Mouse (Mus musculus) embryonic facial prominence, embryonic 15.5 days (tissue): ENCODE results near the gene Gpr142. TPM values are rescaled to one million over a fixed set of nuclear protein-coding genes. Genes with fewer than 3 reads are reported as not detected.
A peak's percentile ranks its signal among the peaks of the same experiment; 100 is the strongest.

Experiments
- ATAC-seq: fragments of 200-750 bp; cut with Nextera tagmentation; 2 replicates; pipeline ENCODE4 v1.8.0; 2017; ENCODE audit warnings: low read depth, moderate TSS enrichment; ENCODE audit not compliant: insufficient number of reproducible peaks, low FRiP score, low TSS enrichment
- H3K27ac ChIP-seq: fragments of 300-500 bp; sonication (generic); replicated peaks from 2 replicates; pipeline ENCODE4 v1.5.1; 2015; ENCODE audit warnings: mild to moderate bottlenecking, inconsistent platforms
- H3K27me3 ChIP-seq: fragments of 300-500 bp; sonication (generic); 2 replicates; pipeline ENCODE4 v1.6.1; 2015; ENCODE audit warnings: inconsistent platforms
- H3K36me3 ChIP-seq: fragments of 300-500 bp; sonication (generic); 2 replicates; pipeline ENCODE4 v1.6.1; 2015; ENCODE audit warnings: mild to moderate bottlenecking, inconsistent platforms
- H3K4me1 ChIP-seq: fragments of 300-500 bp; sonication (generic); 2 replicates; pipeline ENCODE4 v1.6.1; 2015; ENCODE audit warnings: inconsistent platforms
- H3K4me2 ChIP-seq: fragments of 300-500 bp; sonication (generic); replicated peaks from 2 replicates; pipeline ENCODE4 v1.6.1; 2015; ENCODE audit warnings: mild to moderate bottlenecking, inconsistent platforms
- H3K4me3 ChIP-seq: fragments of 300-500 bp; sonication (generic); replicated peaks from 2 replicates; pipeline ENCODE4 v1.5.1; 2015; ENCODE audit warnings: mild to moderate bottlenecking, inconsistent platforms
- H3K9ac ChIP-seq: fragments of 300-500 bp; sonication (generic); 2 replicates; pipeline ENCODE4 v1.6.1; 2015; ENCODE audit warnings: inconsistent platforms
- H3K9me3 ChIP-seq: fragments of 300-500 bp; sonication (generic); replicated peaks from 2 replicates; pipeline ENCODE4 v1.6.1; 2016; ENCODE audit warnings: inconsistent platforms
- WGBS: fragments of 180-500 bp; shearing (Covaris S2); methylation state at CpG from one replicate; pipeline ENCODE4 v1.1.7; 2015; 5-methylcytosine and 5-hydroxymethylcytosine counted together
- polyA plus RNA-seq: library from polyadenylated mRNA; unstranded; fragments of >200 nt; fragmentation: Nextera tagmentation; extraction: Ambion mirVana; gene quantifications from 2 replicates; pipeline ENCODE4 v1.2.1, GENCODE M21; 2015

Gpr142 gene
- polyA plus RNA-seq, 1 experiment from 2014 or later: not detected

DNA sequence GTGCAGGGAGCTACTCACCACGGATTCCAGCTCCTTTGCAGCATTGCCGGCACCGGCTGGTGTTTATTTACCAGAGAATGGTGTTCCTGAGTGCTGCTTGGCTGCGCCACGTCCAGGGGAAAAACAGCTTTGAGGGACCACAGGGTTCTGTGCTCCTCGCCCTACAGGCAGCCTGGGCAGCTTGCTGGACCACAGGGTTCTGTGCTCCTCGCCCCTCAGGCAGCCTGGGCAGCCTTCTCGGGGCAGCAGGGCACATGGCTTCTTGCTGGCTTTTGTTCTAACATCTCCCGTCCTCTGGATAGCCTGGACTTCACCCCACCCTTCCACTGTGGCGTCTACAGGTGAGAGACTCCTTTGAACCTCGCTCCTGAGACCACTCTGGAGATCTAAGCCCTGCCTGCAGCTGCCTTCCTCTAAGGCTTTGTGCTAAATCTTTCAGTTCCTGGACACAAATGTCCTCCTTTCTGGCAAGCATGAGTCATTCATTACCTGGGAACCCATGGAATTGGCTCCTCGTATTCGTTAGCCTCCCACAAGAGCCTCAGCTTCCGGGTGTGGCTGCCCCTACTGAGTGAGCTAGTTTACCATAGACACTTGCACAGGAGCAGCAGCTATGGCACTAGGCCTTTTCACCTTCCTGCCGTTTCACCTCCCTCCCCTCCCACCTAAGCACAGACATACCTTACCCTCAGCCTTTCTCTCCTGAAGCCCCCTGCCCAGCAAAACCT is 4.0 kb downstream of the Gpr142 start:
- no peak overlapping the region for H3K27ac ChIP-seq
- no peak overlapping the region for H3K4me2 ChIP-seq
- H3K9ac ChIP-seq: no peak overlapping the region
- no peak for ATAC-seq
- H3K4me3 ChIP-seq: no peak overlapping the region
- WGBS: 60% methylated on average over 15 of the region's 15 CpGs
- no peaks in the 10 kb centered on the region for H3K27me3 ChIP-seq
- H3K9me3 ChIP-seq: no peaks in the 10 kb centered on the region
- peaks cover 3% of the 10 kb centered on the region; the same call in 1 of the 2 replicates for H3K4me1 ChIP-seq
- H3K36me3 ChIP-seq: no peaks in the 10 kb centered on the region

DNA sequence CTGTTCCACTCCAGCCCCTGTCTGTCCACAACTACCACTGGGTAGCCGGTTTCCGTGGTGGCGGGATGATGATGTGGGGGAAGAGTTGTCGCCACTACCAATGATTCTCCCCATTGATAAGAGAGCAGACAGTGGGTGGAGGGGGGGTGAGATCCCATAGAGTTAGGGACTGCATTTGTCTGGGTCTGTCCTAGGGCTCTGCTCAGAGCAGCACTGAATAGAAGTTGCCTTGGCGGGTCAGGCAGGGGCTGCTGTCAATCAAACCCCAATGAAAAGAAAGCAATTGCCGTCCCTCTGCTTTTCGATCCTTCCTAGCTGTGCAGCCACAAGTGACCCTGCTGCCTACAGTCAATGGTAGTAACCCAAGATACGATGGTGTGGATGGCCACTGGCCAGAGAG is 5.3 kb downstream of the Gpr142 start:
- no peak overlapping the region for H3K27ac ChIP-seq
- no peak overlapping the region for H3K9ac ChIP-seq
- no peaks in the 10 kb centered on the region for H3K36me3 ChIP-seq
- no peaks in the 10 kb centered on the region for H3K9me3 ChIP-seq
- H3K27me3 ChIP-seq: no peaks in the 10 kb centered on the region
- WGBS: 39% methylated on average over 8 of the region's 8 CpGs
- H3K4me1 ChIP-seq: peaks cover 5% of the 10 kb centered on the region; the same call in 1 of the 2 replicates
- no peak overlapping the region for H3K4me2 ChIP-seq
- ATAC-seq: no peak
- no peak overlapping the region for H3K4me3 ChIP-seq

DNA sequence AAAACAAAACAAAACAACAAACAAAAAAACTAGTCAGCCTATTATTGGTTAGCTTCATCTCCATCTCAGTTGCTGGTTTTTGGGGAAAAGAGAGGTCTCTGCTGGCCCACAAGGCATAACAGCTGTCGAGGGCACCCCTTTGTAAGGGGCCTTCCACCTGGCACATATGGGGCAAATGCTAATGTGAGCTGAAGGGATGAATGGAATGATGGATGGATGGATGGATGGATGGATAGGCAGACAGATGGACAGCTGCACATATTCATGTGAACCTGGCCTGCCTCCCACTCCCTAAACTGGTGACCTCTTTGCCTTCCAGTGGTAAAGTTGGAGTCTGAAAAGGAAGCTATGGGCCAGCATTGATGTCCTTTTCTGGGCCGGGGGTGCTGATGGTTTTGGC is 8.3 kb downstream of the Gpr142 start:
- Histone ChIP-seq H3K9ac (no peak overlapping the region), H3K27me3 (no peaks in the 10 kb centered on the region), H3K4me3 (no peak overlapping the region), H3K4me1 (peaks cover 8% of the 10 kb centered on the region; the same call in 1 of the 2 replicates), H3K4me2 (no peak overlapping the region), H3K27ac (no peak overlapping the region), H3K36me3 (no peaks in the 10 kb centered on the region), H3K9me3 (no peaks in the 10 kb centered on the region)
- ATAC-seq: no peak
- WGBS: 69% methylated on average over 2 of the region's 2 CpGs

DNA sequence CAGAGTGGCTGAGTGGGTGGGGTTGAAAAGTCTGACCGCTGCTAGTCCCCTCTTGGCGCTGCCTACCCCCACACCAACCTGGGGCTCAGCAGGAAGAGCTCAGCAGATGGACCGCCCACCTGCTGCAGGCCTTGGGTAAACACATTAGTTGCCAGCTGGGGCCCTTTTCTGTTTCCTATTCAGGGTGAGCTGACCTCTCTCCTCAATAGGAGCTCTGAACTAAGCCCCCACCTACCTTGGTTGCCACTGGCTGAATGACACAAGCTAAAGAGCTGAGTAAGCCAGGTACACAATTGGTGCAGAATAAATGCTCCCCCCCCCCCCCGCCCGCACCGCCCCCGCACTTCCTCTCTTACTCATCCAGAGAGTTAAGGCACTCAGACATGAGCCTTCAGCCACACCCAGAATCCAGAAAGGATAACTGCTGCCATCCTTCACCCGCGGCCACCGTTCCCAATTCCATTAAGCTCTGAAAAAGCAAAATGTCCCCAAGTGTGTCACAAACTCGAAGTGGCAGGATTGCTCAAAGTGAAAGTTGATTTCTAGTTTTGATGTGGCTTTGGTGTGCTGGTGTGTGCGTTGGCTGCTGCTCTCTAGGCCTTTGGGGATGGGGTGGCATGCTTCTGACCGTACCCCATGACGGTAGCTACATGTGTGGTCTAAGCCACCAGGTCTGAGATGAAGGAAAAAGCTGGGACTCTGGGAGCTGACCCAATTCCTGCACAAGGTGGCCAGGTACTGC is 9.1 kb downstream of the Gpr142 start:
- H3K27me3 ChIP-seq: no peaks in the 10 kb centered on the region
- H3K27ac ChIP-seq: no peak overlapping the region
- no peaks in the 10 kb centered on the region for H3K9me3 ChIP-seq
- H3K4me2 ChIP-seq: no peak overlapping the region
- no peak overlapping the region for H3K9ac ChIP-seq
- ATAC-seq: no peak; the same call in 1 of the 2 replicates
- no peaks in the 10 kb centered on the region for H3K36me3 ChIP-seq
- no peak overlapping the region for H3K4me3 ChIP-seq
- H3K4me1 ChIP-seq: peaks cover 10% of the 10 kb centered on the region; the same call in 1 of the 2 replicates
- 28% methylated on average over 14 of the region's 14 CpGs for WGBS

DNA sequence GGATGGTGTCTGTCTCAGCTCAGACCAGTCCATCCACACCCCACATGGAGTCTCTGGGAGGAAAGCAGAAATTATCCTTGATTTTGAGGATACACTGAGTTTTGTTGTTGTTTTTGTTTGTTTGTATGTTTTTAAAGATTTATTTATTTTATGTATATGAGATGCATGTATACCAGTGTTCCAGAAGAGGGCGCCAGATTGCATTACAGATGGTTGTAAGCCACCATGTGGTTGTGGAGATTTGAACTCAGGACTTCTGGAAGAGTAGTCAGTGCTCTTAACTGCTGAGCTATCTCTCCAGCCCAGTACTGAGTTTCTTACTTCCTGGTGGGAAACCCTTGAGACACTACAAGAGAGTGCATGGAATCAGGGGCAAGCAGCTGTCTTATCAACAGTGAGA is 10.6 kb downstream of the Gpr142 start:
- Histone ChIP-seq H3K4me3 (no peak overlapping the region), H3K4me2 (no peak overlapping the region), H3K27me3 (no peaks in the 10 kb centered on the region), H3K36me3 (no peaks in the 10 kb centered on the region), H3K4me1 (peaks cover 12% of the 10 kb centered on the region; the same call in 1 of the 2 replicates), H3K27ac (no peak overlapping the region), H3K9me3 (no peaks in the 10 kb centered on the region), H3K9ac (no peak overlapping the region)
- 79% methylated on average over 1 of the region's 1 CpGs for WGBS
- no peak for ATAC-seq

DNA sequence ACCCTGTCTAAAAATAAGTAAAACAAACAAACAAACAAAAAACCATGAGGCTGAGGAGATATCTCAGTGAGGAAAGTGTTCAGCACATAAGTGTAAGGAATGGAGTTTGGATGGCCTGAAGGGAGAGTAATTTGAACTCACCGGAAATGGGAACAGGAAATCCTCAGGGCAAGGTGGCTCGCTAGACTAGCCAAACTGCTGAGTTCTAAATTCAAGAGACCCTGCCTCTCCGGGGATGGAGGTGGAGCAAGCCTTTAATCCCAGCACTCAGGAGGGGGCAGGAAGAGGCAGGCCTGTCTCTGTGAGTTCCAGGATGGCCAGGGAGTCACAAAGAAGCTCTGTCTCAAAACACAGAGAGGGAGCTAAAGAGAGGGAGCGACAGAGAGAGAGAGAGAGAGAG is 11.6 kb downstream of the Gpr142 start:
- no peaks in the 10 kb centered on the region for H3K27me3 ChIP-seq
- 7% methylated on average over 4 of the region's 4 CpGs for WGBS
- no peak for ATAC-seq
- no peaks in the 10 kb centered on the region for H3K9me3 ChIP-seq
- H3K27ac ChIP-seq: no peak overlapping the region
- no peak overlapping the region for H3K4me3 ChIP-seq
- H3K36me3 ChIP-seq: no peaks in the 10 kb centered on the region
- H3K4me1 ChIP-seq: peaks cover 16% of the 10 kb centered on the region; the same call in 1 of the 2 replicates
- no peak overlapping the region for H3K4me2 ChIP-seq
- no peak overlapping the region for H3K9ac ChIP-seq

DNA sequence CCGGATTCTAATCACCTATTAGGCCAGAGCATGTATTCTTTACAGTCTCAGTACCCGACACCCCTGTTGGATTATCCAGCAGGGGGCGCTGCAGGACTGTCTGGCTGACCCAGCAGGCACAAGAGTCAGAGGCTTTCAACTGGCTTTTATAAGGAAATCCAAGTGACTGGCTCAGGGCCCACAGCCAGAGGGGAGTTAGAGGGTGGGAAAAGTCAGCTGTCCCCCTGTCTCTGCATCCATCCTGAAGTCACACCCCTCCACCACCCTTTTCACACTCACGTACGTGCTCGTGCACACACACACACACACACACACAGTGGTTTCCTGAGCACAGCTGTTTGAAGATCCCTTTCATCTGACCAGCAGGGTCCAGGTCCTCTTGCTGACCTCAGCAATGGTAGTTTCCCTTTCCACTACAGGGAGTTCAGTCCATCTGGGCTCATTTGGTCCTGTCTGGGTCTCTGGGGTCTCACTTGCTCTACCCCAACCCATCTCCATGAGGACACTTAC is 14.1 kb downstream of the Gpr142 start:
- Histone ChIP-seq H3K36me3 (no peaks in the 10 kb centered on the region), H3K9me3 (no peaks in the 10 kb centered on the region), H3K27ac (no peak overlapping the region), H3K4me1 (peaks cover 13% of the 10 kb centered on the region; the same call in 1 of the 2 replicates), H3K27me3 (no peaks in the 10 kb centered on the region), H3K4me3 (no peak overlapping the region), H3K9ac (no peak overlapping the region), H3K4me2 (no peak overlapping the region)
- 13% methylated on average over 6 of the region's 6 CpGs for WGBS
- ATAC-seq: no peak

DNA sequence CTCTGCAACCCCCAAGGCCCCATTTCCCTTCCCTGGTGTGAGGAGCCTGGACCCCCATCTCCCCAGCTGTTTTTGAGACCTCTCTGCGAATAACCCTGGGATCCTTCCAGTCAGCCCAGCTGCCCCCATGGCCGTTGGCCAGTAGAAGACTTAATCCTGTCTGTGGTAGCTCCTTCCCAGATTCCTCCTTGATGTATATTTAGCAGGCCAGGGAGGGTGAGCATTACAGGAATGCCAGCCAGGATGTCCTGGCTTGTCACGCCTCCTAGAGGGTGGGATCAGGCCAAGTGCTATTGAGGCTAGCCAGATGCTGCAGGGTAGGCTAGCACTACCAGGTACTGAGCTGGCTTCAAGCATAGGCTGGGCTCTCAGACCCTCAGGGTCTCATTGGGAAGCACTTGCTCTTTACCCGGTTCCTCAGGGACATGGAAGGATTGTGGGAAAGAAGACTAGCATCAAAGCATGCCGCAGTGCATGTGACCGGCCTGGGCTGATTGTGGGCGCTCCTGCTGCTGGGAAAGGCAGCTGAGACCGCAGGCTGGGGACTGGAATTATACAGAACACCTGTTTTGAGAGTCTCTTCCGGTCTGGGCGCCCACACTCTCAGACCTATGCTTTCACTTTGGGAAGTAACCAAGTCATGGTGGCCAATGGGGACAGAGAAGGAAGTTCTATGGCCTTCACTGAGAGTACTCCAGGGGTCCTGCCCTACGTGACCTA is 16.3 kb downstream of the Gpr142 start:
- no peak overlapping the region for H3K9ac ChIP-seq
- no peaks in the 10 kb centered on the region for H3K9me3 ChIP-seq
- 66% methylated on average over 11 of the region's 11 CpGs for WGBS
- no peak overlapping the region for H3K4me3 ChIP-seq
- H3K36me3 ChIP-seq: no peaks in the 10 kb centered on the region
- H3K27me3 ChIP-seq: no peaks in the 10 kb centered on the region
- peaks cover 20% of the 10 kb centered on the region; the same call in 1 of the 2 replicates for H3K4me1 ChIP-seq
- H3K27ac ChIP-seq: no peak overlapping the region
- 0 out of 2 replicates have a peak, but pooled peaks have one; percentile 40 for ATAC-seq
- no peak overlapping the region for H3K4me2 ChIP-seq

DNA sequence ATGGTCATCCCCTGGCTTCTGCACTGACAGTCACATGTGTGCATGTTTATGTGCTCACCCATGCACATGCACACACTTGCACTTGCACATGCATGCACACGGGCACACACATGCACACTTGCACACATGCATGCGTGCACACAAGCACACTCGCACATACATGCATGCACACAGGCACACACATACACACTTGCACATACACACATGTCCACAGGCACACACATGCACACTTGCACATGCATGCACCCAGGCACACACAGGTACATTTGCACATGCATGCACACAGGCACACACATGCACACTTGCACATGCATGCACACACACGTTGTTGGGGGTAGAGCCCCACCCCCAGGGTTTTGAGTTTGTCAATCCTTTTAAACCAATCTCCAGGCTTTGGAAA is 18.2 kb downstream of the Gpr142 start:
- no peak for ATAC-seq
- WGBS: 87% methylated on average over 4 of the region's 4 CpGs

DNA sequence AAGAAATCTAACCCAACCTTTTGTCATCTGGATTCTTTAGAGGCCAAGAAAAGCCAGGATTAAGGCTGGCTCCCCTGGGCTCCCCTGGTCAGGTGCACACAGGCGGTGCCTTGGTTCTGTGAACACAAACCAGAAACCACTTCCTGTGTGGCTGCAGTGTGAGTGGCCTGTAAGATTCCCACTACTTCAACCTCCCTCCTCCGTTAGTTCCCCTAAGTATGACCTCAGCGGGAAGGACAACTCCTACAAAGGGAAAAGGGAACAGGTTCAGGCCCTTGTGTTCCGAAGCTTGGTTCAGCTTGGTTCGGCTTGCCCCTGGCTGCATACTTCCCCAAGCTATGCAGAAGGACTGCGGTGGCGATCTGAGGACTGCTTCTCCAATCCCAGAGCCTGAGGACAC is 19.5 kb downstream of the Gpr142 start:
- 84% methylated on average over 7 of the region's 7 CpGs for WGBS

More for the DNA sequence above, 18.2 kb downstream of the Gpr142 start:
- no peak overlapping the region for H3K4me2 ChIP-seq
- no peak overlapping the region for H3K27ac ChIP-seq
- H3K4me3 ChIP-seq: no peak overlapping the region
- H3K27me3 ChIP-seq: no peaks in the 10 kb centered on the region
- H3K9me3 ChIP-seq: no peaks in the 10 kb centered on the region
- H3K36me3 ChIP-seq: no peaks in the 10 kb centered on the region
- no peak overlapping the region for H3K9ac ChIP-seq
- H3K4me1 ChIP-seq: 0 out of 2 replicates have a peak, but pooled peaks cover 24% of the 10 kb centered on the region

DNA sequence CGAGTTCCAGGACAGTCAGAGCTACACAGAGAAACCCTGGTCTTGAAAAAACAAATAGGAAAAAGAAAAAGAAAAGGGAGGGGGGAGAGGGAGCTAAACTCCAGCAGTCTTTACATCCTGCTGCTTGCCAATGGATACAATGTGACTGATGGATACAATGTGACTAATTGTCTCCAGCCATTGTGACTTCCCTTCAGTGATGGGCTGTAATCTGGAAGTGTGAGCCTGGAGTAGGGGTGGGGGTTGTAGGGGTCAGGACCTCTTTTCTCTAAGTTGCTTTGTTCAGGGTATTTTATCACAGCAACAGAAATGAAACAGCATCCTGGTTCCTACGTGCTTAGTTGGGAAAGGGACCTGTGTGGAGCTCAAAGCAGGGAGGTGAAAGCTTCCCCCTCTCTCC is 20.4 kb downstream of the Gpr142 start:
- Histone ChIP-seq H3K4me2 (no peak overlapping the region), H3K4me3 (no peak overlapping the region), H3K9ac (no peak overlapping the region), H3K36me3 (no peaks in the 10 kb centered on the region), H3K27ac (no peak overlapping the region), H3K27me3 (no peaks in the 10 kb centered on the region), H3K9me3 (no peaks in the 10 kb centered on the region), H3K4me1 (peaks cover 38% of the 10 kb centered on the region)
- WGBS: 34% methylated on average over 2 of the region's 2 CpGs
- ATAC-seq: no peak

More for the DNA sequence above, 19.5 kb downstream of the Gpr142 start:
- peaks cover 29% of the 10 kb centered on the region for H3K4me1 ChIP-seq
- no peak overlapping the region for H3K27ac ChIP-seq
- H3K27me3 ChIP-seq: no peaks in the 10 kb centered on the region
- H3K4me2 ChIP-seq: no peak overlapping the region
- H3K4me3 ChIP-seq: no peak overlapping the region
- ATAC-seq: no peak
- no peaks in the 10 kb centered on the region for H3K36me3 ChIP-seq
- H3K9me3 ChIP-seq: no peaks in the 10 kb centered on the region
- no peak overlapping the region for H3K9ac ChIP-seq
